Mouse (Mus musculus) midbrain, embryonic 16.5 days (tissue): ENCODE measurements around the gene Psmb8. TPM values are rescaled to one million over a fixed set of nuclear protein-coding genes. Genes with fewer than 3 reads are reported as not detected.

Experiments
- ATAC-seq: fragments of 200-750 bp; cut with Nextera tagmentation; 2 replicates; pipeline ENCODE4 v1.8.0; 2017; ENCODE audit warnings: moderate TSS enrichment
- H3K27ac ChIP-seq: fragments of 300-500 bp; sonication (generic); 2 replicates; pipeline ENCODE4 v1.5.1; 2014; ENCODE audit warnings: mild to moderate bottlenecking, low read length, mixed read lengths
- H3K27me3 ChIP-seq: fragments of 300-500 bp; sonication (generic); 2 replicates; pipeline ENCODE4 v1.6.1; 2014; ENCODE audit warnings: low read depth, low read length, mixed read lengths; ENCODE audit not compliant: control insufficient read depth, insufficient read depth
- H3K36me3 ChIP-seq: fragments of 300-500 bp; sonication (generic); 2 replicates; pipeline ENCODE4 v1.6.1; 2014; ENCODE audit warnings: mild to moderate bottlenecking, low read length, moderate library complexity, mixed read lengths; ENCODE audit not compliant: control insufficient read depth, insufficient read depth
- H3K4me1 ChIP-seq: fragments of 300-500 bp; sonication (generic); 2 replicates; pipeline ENCODE4 v1.6.1; 2014; ENCODE audit warnings: mild to moderate bottlenecking, low read length, mixed read lengths; ENCODE audit not compliant: control insufficient read depth, insufficient read depth
- H3K4me2 ChIP-seq: fragments of 300-500 bp; sonication (generic); 2 replicates; pipeline ENCODE4 v1.6.1; 2014; ENCODE audit warnings: mild to moderate bottlenecking, low read length, mixed read lengths
- H3K4me3 ChIP-seq: fragments of 300-500 bp; sonication (generic); 2 replicates; pipeline ENCODE4 v1.5.1; 2014; ENCODE audit warnings: low read depth, mild to moderate bottlenecking, low read length, moderate library complexity, mixed read lengths
- H3K9ac ChIP-seq: fragments of 300-500 bp; sonication (generic); 2 replicates; pipeline ENCODE4 v1.6.1; 2014; ENCODE audit warnings: low read depth, low read length, mixed read lengths
- H3K9me3 ChIP-seq: fragments of 300-500 bp; sonication (generic); replicated peaks from 2 replicates; pipeline ENCODE4 v1.6.1; 2014; ENCODE audit warnings: mild to moderate bottlenecking, low read length, mixed read lengths; ENCODE audit not compliant: control insufficient read depth, poor library complexity, severe bottlenecking
- WGBS: fragments of 180-500 bp; shearing (Covaris S2); extraction: QIAGEN DNeasy Blood & Tissue Kit; methylation state at CpG from one replicate; pipeline ENCODE4 v1.1.7; 2014; 5-methylcytosine and 5-hydroxymethylcytosine counted together
- polyA plus RNA-seq: library from polyadenylated mRNA; unstranded; fragments of >200 nt; fragmentation: Nextera tagmentation; extraction: Ambion mirVana; gene quantifications from 2 replicates; pipeline ENCODE4 v1.2.1, GENCODE M21; 2015

Psmb8 gene
- polyA plus RNA-seq, 1 experiment from 2014 or later, result 2.8 TPM

DNA sequence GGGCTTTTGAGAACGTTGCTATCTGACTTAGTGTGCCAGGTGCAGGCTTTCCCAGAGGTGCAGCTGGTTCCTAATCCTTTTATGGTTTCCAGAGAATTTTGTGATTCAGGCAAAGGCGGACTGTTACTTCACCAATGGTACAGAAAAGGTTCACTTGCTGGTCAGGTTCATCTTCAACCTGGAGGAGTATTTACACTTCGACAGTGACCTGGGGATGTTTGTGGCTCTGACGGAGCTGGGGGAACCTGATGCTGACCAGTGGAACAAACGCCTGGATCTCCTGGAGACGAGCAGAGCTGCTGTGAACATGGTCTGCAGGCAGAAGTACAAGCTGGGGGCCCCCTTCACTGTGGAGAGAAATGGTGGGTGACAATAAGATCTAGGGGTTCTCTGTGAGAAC, 43.4 kb downstream of the Psmb8 start:
- 85% methylated on average over 6 of the region's 6 CpGs for WGBS
- no peak for ATAC-seq
- H3K27me3 ChIP-seq, result no peaks in the 10 kb centered on the region

DNA sequence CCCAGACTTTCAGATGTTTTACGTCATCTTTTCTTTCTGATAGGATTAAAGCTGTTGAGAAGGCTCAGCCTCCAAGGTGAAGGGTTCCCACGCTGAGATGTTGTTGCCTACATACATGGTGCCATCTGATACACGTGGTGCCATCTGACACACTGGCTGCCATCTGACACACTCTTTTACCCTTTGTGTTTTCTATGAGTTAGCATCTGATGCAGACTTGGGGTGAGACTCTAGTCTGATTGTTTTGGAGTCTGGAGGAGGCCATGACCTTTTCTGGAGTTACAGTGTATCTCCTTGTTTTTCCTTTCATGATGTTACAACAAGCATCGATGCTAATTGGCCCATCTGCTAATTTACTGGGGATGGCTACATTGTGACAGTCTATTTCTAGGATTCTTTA, 47.1 kb downstream of the Psmb8 start:
- Histone ChIP-seq H3K4me3 (no peak overlapping the region), H3K27ac (no peak overlapping the region), H3K36me3 (no peaks in the 10 kb centered on the region), H3K4me2 (no peak overlapping the region), H3K9me3 (no peaks in the 10 kb centered on the region; the same call in 1 of the 2 replicates), H3K9ac (no peak overlapping the region), H3K4me1 (no peaks in the 10 kb centered on the region), H3K27me3 (no peaks in the 10 kb centered on the region)
- WGBS, result 76% methylated on average over 4 of the region's 4 CpGs
- no peak for ATAC-seq

More for the DNA sequence above, 43.4 kb downstream of the Psmb8 start:
- Histone ChIP-seq H3K9ac (no peak overlapping the region), H3K4me2 (no peak overlapping the region), H3K4me3 (no peak overlapping the region), H3K36me3 (no peaks in the 10 kb centered on the region), H3K27ac (no peak overlapping the region), H3K4me1 (no peaks in the 10 kb centered on the region), H3K9me3 (no peaks in the 10 kb centered on the region; the same call in 1 of the 2 replicates)

DNA sequence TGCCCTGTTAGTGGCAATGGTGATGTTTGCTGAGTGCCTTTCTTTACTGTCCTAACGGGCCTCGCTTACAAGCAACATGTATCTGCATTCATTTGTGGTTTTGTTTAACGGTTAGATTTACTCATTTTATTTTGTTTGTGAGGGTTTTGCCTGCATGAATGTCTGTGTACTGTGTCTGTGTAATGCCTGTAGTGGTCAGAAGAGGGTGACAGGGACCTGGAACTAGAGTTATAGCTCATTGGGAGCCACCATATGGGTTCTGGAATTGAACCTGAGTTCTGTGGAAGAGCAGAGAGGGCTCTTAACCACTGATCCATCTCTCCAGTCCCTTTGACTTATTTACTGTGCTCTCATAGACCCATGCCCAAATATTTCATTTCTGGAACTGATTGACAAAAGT, 49.5 kb downstream of the Psmb8 start:
- Histone ChIP-seq H3K27ac (no peak overlapping the region), H3K4me3 (no peak overlapping the region), H3K9ac (no peak overlapping the region), H3K27me3 (no peaks in the 10 kb centered on the region), H3K4me2 (no peak overlapping the region), H3K36me3 (no peaks in the 10 kb centered on the region), H3K4me1 (no peaks in the 10 kb centered on the region), H3K9me3 (no peaks in the 10 kb centered on the region)
- ATAC-seq, result no peak
- WGBS, result 84% methylated on average over 3 of the region's 3 CpGs

DNA sequence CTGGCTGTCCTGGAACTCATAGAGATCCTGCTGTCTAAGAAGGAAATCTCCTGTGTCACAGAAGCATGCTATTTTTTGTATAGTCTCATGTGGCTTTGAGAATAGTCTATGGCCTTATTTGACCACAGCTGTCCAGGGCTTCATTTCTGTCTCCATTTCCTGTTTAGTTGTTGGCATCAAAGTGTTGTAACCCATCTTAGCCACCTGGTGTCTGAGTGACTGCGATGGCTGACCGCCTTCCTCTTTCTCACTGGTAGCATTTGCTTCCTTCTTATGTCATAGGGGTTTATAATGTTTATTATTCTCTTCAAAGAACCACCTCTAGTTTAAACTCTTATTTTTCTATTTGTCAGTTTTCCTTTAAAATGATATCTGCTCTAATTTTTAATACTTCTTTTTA, 51.2 kb downstream of the Psmb8 start:
- Histone ChIP-seq H3K4me1 (no peaks in the 10 kb centered on the region), H3K9ac (no peak overlapping the region), H3K4me3 (no peak overlapping the region), H3K4me2 (no peak overlapping the region), H3K9me3 (no peaks in the 10 kb centered on the region), H3K36me3 (no peaks in the 10 kb centered on the region), H3K27me3 (no peaks in the 10 kb centered on the region), H3K27ac (no peak overlapping the region)
- 65% methylated on average over 2 of the region's 2 CpGs for WGBS
- no peak for ATAC-seq

DNA sequence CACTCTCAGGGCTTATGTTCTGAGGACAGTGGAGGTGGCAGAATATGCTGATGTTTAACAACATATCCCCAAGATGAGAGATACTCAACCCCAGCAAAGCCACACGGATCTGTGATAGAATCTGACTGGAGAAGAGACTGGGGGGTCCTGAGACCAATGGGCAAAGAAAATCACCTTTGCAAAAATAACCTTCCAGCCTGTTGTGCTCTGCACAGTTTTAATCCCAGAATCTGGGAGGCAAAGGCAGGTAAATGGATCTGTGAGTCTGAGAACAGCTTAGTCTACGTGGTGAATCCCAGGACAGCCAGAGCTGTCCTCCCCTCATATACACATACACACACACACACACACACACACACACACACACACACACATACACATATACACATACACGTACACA, 51.8 kb downstream of the Psmb8 start:
- WGBS, result 52% methylated on average over 3 of the region's 3 CpGs
- ATAC-seq, result no peak
- Histone ChIP-seq H3K36me3 (no peaks in the 10 kb centered on the region), H3K9ac (no peak overlapping the region), H3K27me3 (no peaks in the 10 kb centered on the region), H3K27ac (no peak overlapping the region), H3K4me2 (no peak overlapping the region), H3K4me1 (no peaks in the 10 kb centered on the region), H3K4me3 (no peak overlapping the region), H3K9me3 (no peaks in the 10 kb centered on the region)

DNA sequence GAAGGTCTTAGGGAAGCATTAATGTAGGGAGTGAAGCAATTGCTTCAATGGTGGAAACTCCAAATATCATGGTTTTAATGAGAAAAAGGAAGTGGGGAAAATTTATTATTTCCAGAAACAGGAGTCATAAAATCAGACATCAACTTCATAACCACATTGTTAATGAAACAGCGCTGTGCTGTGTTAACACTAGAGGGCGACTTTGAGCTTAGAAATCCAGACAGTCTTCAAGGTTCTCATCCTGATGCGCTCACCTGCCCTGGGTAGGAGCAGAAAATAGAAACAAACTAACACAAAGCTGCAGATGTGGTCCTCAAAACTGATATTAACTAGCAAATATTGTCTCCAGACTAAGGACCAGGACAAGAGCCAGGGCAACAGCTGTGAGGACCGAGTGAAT, 52.4 kb downstream of the Psmb8 start:
- Histone ChIP-seq H3K27me3 (no peaks in the 10 kb centered on the region), H3K4me1 (no peaks in the 10 kb centered on the region), H3K9ac (no peak overlapping the region), H3K36me3 (no peaks in the 10 kb centered on the region), H3K4me2 (no peak overlapping the region), H3K9me3 (no peaks in the 10 kb centered on the region), H3K27ac (no peak overlapping the region), H3K4me3 (no peak overlapping the region)
- 18% methylated on average over 4 of the region's 4 CpGs for WGBS
- peak; percentile 48; the same call in 1 of the 2 replicates for ATAC-seq

Other genes with a start within 250 kb of the Psmb8 start
- gene B3galt4, start 246.2 kb upstream of the Psmb8 start, polyA plus RNA-seq, result 15.2 and 16.6 TPM in 2 replicates
- gene Vps52, start 241.9 kb upstream of the Psmb8 start, polyA plus RNA-seq, result 78.3 and 80.5 TPM in 2 replicates
- 620 and 627 TPM in 2 replicates for gene Rps18, start 241.7 kb upstream of the Psmb8 start, polyA plus RNA-seq
- 11.0 and 13.1 TPM in 2 replicates for gene H2-K1, start 197.4 kb upstream of the Psmb8 start, polyA plus RNA-seq
- gene Ring1, start 173.0 kb upstream of the Psmb8 start, polyA plus RNA-seq, result 17.9 and 18.2 TPM in 2 replicates
- gene H2-Ke6, start 169.7 kb upstream of the Psmb8 start, polyA plus RNA-seq, result 60.1 and 61.3 TPM in 2 replicates
- gene Slc39a7, start 166.0 kb upstream of the Psmb8 start, polyA plus RNA-seq, result 163 and 175 TPM in 2 replicates
- gene Rxrb, start 165.9 kb upstream of the Psmb8 start, polyA plus RNA-seq, result 54.0 and 55.9 TPM in 2 replicates
- 3.6 and 4.4 TPM in 2 replicates for gene Col11a2, start 158.3 kb upstream of the Psmb8 start, polyA plus RNA-seq
- 0.16 TPM in 1 of 2 replicates, not detected in the other for gene H2-Oa, start 105.4 kb upstream of the Psmb8 start, polyA plus RNA-seq
- 22.5 and 22.7 TPM in 2 replicates for gene H2-DMa, start 78.2 kb upstream of the Psmb8 start, polyA plus RNA-seq
- gene Brd2, start 75.1 kb upstream of the Psmb8 start, polyA plus RNA-seq, result 117 and 126 TPM in 2 replicates
- gene H2-DMb2, start 54.4 kb upstream of the Psmb8 start, polyA plus RNA-seq, result 0.49 and 0.53 TPM in 2 replicates
- 0.69 and 0.88 TPM in 2 replicates for gene H2-DMb1, start 44.6 kb upstream of the Psmb8 start, polyA plus RNA-seq
- gene Tap1, start 10.2 kb upstream of the Psmb8 start, polyA plus RNA-seq, result 2.4 and 4.5 TPM in 2 replicates
- 1.1 and 1.7 TPM in 2 replicates for gene Psmb9, start 10.0 kb upstream of the Psmb8 start, polyA plus RNA-seq
- 1.5 and 2.3 TPM in 2 replicates for gene Tap2, start 5.8 kb downstream of the Psmb8 start, polyA plus RNA-seq
- 0.40 TPM in 1 of 2 replicates, not detected in the other for gene H2-Ob, start 41.2 kb downstream of the Psmb8 start, polyA plus RNA-seq
- 1.1 TPM in 2 replicates for gene H2-Ab1, start 60.0 kb downstream of the Psmb8 start, polyA plus RNA-seq
- 0.44 TPM in 1 of 2 replicates, not detected in the other for gene H2-Aa, start 90.1 kb downstream of the Psmb8 start, polyA plus RNA-seq
- gene H2-Eb1, start 108.1 kb downstream of the Psmb8 start, polyA plus RNA-seq, result 1.9 and 2.8 TPM in 2 replicates
- gene H2-Eb2, start 127.9 kb downstream of the Psmb8 start, polyA plus RNA-seq, result 0.09 and 0.29 TPM in 2 replicates
- gene Btnl2, start 157.1 kb downstream of the Psmb8 start, polyA plus RNA-seq, result 0.06 TPM in 1 of 2 replicates, not detected in the other
- gene Btnl1, start 179.4 kb downstream of the Psmb8 start, polyA plus RNA-seq, result not detected in 2 replicates
- 6.1 and 6.7 TPM in 2 replicates for gene BC051142, start 201.1 kb downstream of the Psmb8 start, polyA plus RNA-seq